Mouse (Mus musculus) lung, embryonic 16.5 days (tissue): ENCODE data around the gene Adcyap1r1. TPM values are rescaled to one million over a fixed set of nuclear protein-coding genes. Genes with fewer than 3 reads are reported as not detected.
A peak's percentile ranks its signal among the peaks of the same experiment; 100 is the strongest.

Experiments used
- ATAC-seq: fragments of 200-750 bp; cut with Nextera tagmentation; 2 replicates; pipeline ENCODE4 v1.8.0; 2017; ENCODE audit warnings: low read depth, mild to moderate bottlenecking, moderate library complexity
- H3K27ac ChIP-seq: fragments of 300-500 bp; sonication (generic); 2 replicates; pipeline ENCODE4 v1.5.1; 2014; ENCODE audit warnings: mild to moderate bottlenecking, control low read depth, low read length
- H3K27me3 ChIP-seq: fragments of 300-500 bp; sonication (generic); 2 replicates; pipeline ENCODE4 v1.6.1; 2014; ENCODE audit warnings: low read depth, low read length, mixed read lengths; ENCODE audit not compliant: control insufficient read depth, insufficient read depth
- H3K36me3 ChIP-seq: fragments of 300-500 bp; sonication (generic); 2 replicates; pipeline ENCODE4 v1.6.1; 2014; ENCODE audit warnings: low read length; ENCODE audit not compliant: control insufficient read depth, insufficient read depth
- H3K4me1 ChIP-seq: fragments of 300-500 bp; sonication (generic); replicated peaks from 2 replicates; pipeline ENCODE4 v1.6.1; 2014; ENCODE audit warnings: low read length, mixed read lengths; ENCODE audit not compliant: control insufficient read depth, insufficient read depth
- H3K4me2 ChIP-seq: fragments of 300-500 bp; sonication (generic); 2 replicates; pipeline ENCODE4 v1.6.1; 2014; ENCODE audit warnings: low read depth, low read length, control low read depth
- H3K4me3 ChIP-seq: fragments of 300-500 bp; sonication (generic); 2 replicates; pipeline ENCODE4 v1.5.1; 2014; ENCODE audit warnings: mild to moderate bottlenecking, low read length, control low read depth
- H3K9ac ChIP-seq: fragments of 300-500 bp; sonication (generic); 2 replicates; pipeline ENCODE4 v1.6.1; 2014; ENCODE audit warnings: low read length, control low read depth
- H3K9me3 ChIP-seq: fragments of 300-500 bp; sonication (generic); 2 replicates; pipeline ENCODE4 v1.6.1; 2016; ENCODE audit warnings: low read length; ENCODE audit not compliant: control insufficient read depth
- WGBS: fragments of 180-500 bp; shearing (Covaris S2); extraction: QIAGEN DNeasy Blood & Tissue Kit; methylation state at CpG from one replicate; pipeline ENCODE4 v1.1.7; 2014; 5-methylcytosine and 5-hydroxymethylcytosine counted together
- polyA plus RNA-seq: library from polyadenylated mRNA; unstranded; fragments of >200 nt; fragmentation: Nextera tagmentation; extraction: Ambion mirVana; gene quantifications from 2 replicates; pipeline ENCODE4 v1.2.1, GENCODE M21; 2015

Gene Adcyap1r1
- polyA plus RNA-seq, 1 experiment from 2014 or later, result 0.58 TPM

GRCm38 (mm10) chr6:55506519-55506918, 54.7 kb downstream of the Adcyap1r1 start:
- 65% methylated on average over 4 of the region's 4 CpGs for WGBS
- Histone ChIP-seq H3K27ac (no peak overlapping the region), H3K4me2 (no peak overlapping the region), H3K9ac (no peak overlapping the region), H3K9me3 (no peaks in the 10 kb centered on the region), H3K4me1 (no peaks in the 10 kb centered on the region; the same call in 1 of the 2 replicates), H3K4me3 (no peak overlapping the region), H3K36me3 (no peaks in the 10 kb centered on the region), H3K27me3 (no peaks in the 10 kb centered on the region)
- ATAC-seq, result no peak

GRCm38 (mm10) chr6:55509130-55509870, 57.5 kb downstream of the Adcyap1r1 start:
- ATAC-seq, result no peak
- 45% methylated on average over 6 of the region's 6 CpGs for WGBS
- Histone ChIP-seq H3K4me2 (no peak overlapping the region), H3K4me1 (no peaks in the 10 kb centered on the region; the same call in 1 of the 2 replicates), H3K27me3 (no peaks in the 10 kb centered on the region), H3K9me3 (no peaks in the 10 kb centered on the region), H3K4me3 (no peak overlapping the region), H3K27ac (no peak overlapping the region), H3K36me3 (no peaks in the 10 kb centered on the region), H3K9ac (no peak overlapping the region)

- H3K9me3 ChIP-seq, result no peaks in the 10 kb centered on the region
- H3K4me2 ChIP-seq, result no peak overlapping the region
- WGBS, result 9% methylated on average over 12 of the region's 12 CpGs
- H3K4me1 ChIP-seq, result no peaks in the 10 kb centered on the region; the same call in 1 of the 2 replicates
- H3K27me3 ChIP-seq, result no peaks in the 10 kb centered on the region
- no peak overlapping the region for H3K9ac ChIP-seq
- H3K27ac ChIP-seq, result no peak overlapping the region
- no peak overlapping the region for H3K4me3 ChIP-seq
- H3K36me3 ChIP-seq, result no peaks in the 10 kb centered on the region
- ATAC-seq, result peak; percentile 85
Observed at GRCm38 (mm10) chr6:55511212-55512065, 59.7 kb downstream of the Adcyap1r1 start.

DNA sequence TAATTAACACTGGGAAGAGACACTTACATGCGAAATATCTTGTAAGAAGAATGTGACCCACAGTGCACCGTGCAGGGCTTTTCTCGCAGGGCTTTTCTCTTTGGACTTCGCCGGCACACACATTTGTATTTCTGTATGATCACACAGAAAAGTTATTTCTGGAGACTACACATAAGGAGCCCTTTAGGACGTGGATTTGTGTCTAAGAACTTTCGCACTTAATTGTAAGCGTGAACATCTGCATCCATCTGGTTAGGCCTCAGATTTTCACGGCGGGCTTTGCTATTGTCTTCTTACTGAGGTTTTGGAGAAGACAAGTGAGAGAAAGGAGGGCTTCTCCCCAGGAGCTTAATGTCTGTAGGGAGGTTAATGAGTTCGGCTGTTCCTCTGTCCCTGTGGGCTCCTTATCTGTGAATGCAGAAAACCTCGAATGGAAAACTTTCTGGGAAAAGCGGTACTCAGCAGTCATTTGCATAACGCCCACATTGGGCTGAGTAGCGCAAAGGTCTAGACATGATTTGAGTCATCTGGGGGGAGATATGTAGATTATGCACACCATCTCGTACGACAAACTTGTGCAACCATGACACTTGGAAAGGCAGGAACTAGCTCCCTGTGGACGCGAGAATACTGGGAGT, 60.4 kb downstream of the Adcyap1r1 start:
- WGBS, result 53% methylated on average over 19 of the region's 19 CpGs
- no peak overlapping the region for H3K4me2 ChIP-seq
- 0 out of 2 replicates have a peak, but pooled peaks have one; percentile 28 for ATAC-seq
- no peak overlapping the region for H3K4me3 ChIP-seq
- no peak overlapping the region for H3K27ac ChIP-seq
- H3K27me3 ChIP-seq, result no peaks in the 10 kb centered on the region
- no peaks in the 10 kb centered on the region for H3K9me3 ChIP-seq
- H3K36me3 ChIP-seq, result no peaks in the 10 kb centered on the region
- H3K9ac ChIP-seq, result no peak overlapping the region
- H3K4me1 ChIP-seq, result no peaks in the 10 kb centered on the region; the same call in 1 of the 2 replicates

GRCm38 (mm10) chr6:55513477-55513876, 61.7 kb downstream of the Adcyap1r1 start:
- H3K27me3 ChIP-seq, result no peaks in the 10 kb centered on the region
- WGBS, result 37% methylated on average over 5 of the region's 5 CpGs

GRCm38 (mm10) chr6:55519605-55520201, 67.9 kb downstream of the Adcyap1r1 start:
- ATAC-seq, result peak; percentile 87
- 17% methylated on average over 11 of the region's 11 CpGs for WGBS
- no peaks in the 10 kb centered on the region for H3K27me3 ChIP-seq
- no peak overlapping the region; the same call in 1 of the 2 replicates for H3K4me2 ChIP-seq
- no peak overlapping the region for H3K27ac ChIP-seq
- H3K4me1 ChIP-seq, result no peaks in the 10 kb centered on the region
- no peak overlapping the region for H3K4me3 ChIP-seq
- H3K36me3 ChIP-seq, result no peaks in the 10 kb centered on the region
- no peaks in the 10 kb centered on the region for H3K9me3 ChIP-seq
- H3K9ac ChIP-seq, result no peak overlapping the region

More at GRCm38 (mm10) chr6:55513477-55513876, 61.7 kb downstream of the Adcyap1r1 start:
- Histone ChIP-seq H3K27ac (no peak overlapping the region), H3K4me3 (no peak overlapping the region), H3K9me3 (no peaks in the 10 kb centered on the region), H3K9ac (no peak overlapping the region), H3K36me3 (no peaks in the 10 kb centered on the region), H3K4me1 (no peaks in the 10 kb centered on the region; the same call in 1 of the 2 replicates), H3K4me2 (no peak overlapping the region)
- ATAC-seq, result no peak

- no peak overlapping the region for H3K4me3 ChIP-seq
- H3K4me2 ChIP-seq, result no peak overlapping the region; the same call in 1 of the 2 replicates
- no peaks in the 10 kb centered on the region for H3K36me3 ChIP-seq
Observed at GRCm38 (mm10) chr6:55520237-55521095, 68.7 kb downstream of the Adcyap1r1 start.

GRCm38 (mm10) chr6:55536469-55536868, 84.7 kb downstream of the Adcyap1r1 start:
- H3K4me1 ChIP-seq, result no peaks in the 10 kb centered on the region
- no peaks in the 10 kb centered on the region for H3K36me3 ChIP-seq
- no peaks in the 10 kb centered on the region for H3K27me3 ChIP-seq
- ATAC-seq, result no peak
- H3K4me3 ChIP-seq, result no peak overlapping the region
- no peak overlapping the region for H3K9ac ChIP-seq
- H3K27ac ChIP-seq, result no peak overlapping the region
- WGBS, result 85% methylated on average over 2 of the region's 2 CpGs
- H3K4me2 ChIP-seq, result no peak overlapping the region
- peaks cover 4% of the 10 kb centered on the region; the same call in 1 of the 2 replicates for H3K9me3 ChIP-seq

More at GRCm38 (mm10) chr6:55520237-55521095, 68.7 kb downstream of the Adcyap1r1 start:
- no peaks in the 10 kb centered on the region for H3K4me1 ChIP-seq
- H3K27me3 ChIP-seq, result no peaks in the 10 kb centered on the region
- no peaks in the 10 kb centered on the region for H3K9me3 ChIP-seq
- WGBS, result 45% methylated on average over 11 of the region's 11 CpGs
- H3K27ac ChIP-seq, result no peak overlapping the region
- no peak for ATAC-seq
- H3K9ac ChIP-seq, result no peak overlapping the region
